Mouse (Mus musculus) layer of hippocampus, postnatal 36 days (tissue): ENCODE data around the gene Aco2. TPM values are rescaled to one million over a fixed set of nuclear protein-coding genes. Genes with fewer than 3 reads are reported as not detected.
A peak's percentile ranks its signal among the peaks of the same experiment; 100 is the strongest.

Experiments
- DNase-seq, 2 experiments: peaks; one replicate each; pipeline ENCODE4 v3.0.0; 2022
- total RNA-seq, 2 experiments: library from RNA; stranded (reverse); gene quantifications; 2 replicates each; pipeline ENCODE4 v1.2.3; 2021

The Aco2 gene
- total RNA-seq, 2 experiments from 2014 or later = 449 to 462 TPM

GRCm38 (mm10) chr15:81846755-81847154 is 25.4 kb upstream of the Aco2 start:
- DNase-seq = no peak

- no peak for DNase-seq
These were observed 24.9 kb upstream of the Aco2 start for GRCm38 (mm10) chr15:81847161-81847560.

- no peak for DNase-seq
These were observed 24.2 kb upstream of the Aco2 start for GRCm38 (mm10) chr15:81847861-81848260.

GRCm38 (mm10) chr15:81848301-81848700 is 23.8 kb upstream of the Aco2 start:
- DNase-seq = peak in 1 of 2 experiments; percentile 55

GRCm38 (mm10) chr15:81849104-81849503 is 23.0 kb upstream of the Aco2 start:
- no peak for DNase-seq

- no peak for DNase-seq
These were observed 21.4 kb upstream of the Aco2 start for GRCm38 (mm10) chr15:81850718-81851117.

GRCm38 (mm10) chr15:81851375-81851774 is 20.7 kb upstream of the Aco2 start:
- no peak for DNase-seq

- DNase-seq = no peak
These were observed 19.6 kb upstream of the Aco2 start for GRCm38 (mm10) chr15:81852411-81853000.

- no peak for DNase-seq
These were observed 19.0 kb upstream of the Aco2 start for GRCm38 (mm10) chr15:81853081-81853480.

- DNase-seq = peak; percentile 82 to 85
These were observed 15.9 kb upstream of the Aco2 start for GRCm38 (mm10) chr15:81856030-81856790.

GRCm38 (mm10) chr15:81856938-81857723 is 15.0 kb upstream of the Aco2 start:
- no peak for DNase-seq

GRCm38 (mm10) chr15:81857724-81858116 is 14.4 kb upstream of the Aco2 start:
- no peak for DNase-seq

- DNase-seq = peak; percentile 92 to 95
These were observed 14.0 kb upstream of the Aco2 start for GRCm38 (mm10) chr15:81858138-81858516.

- DNase-seq = peak; percentile 67 to 73
These were observed 13.4 kb upstream of the Aco2 start, which contains the start of gene Tob2 for GRCm38 (mm10) chr15:81858517-81859329. TSS of gene Tob2 (minus strand) at chr15:81858796.

- DNase-seq = peak; percentile 81 to 83
These were observed 12.5 kb upstream of the Aco2 start for GRCm38 (mm10) chr15:81859330-81860255.

GRCm38 (mm10) chr15:81860471-81861135 is 11.5 kb upstream of the Aco2 start:
- no peak for DNase-seq

GRCm38 (mm10) chr15:81864238-81864637 is 7.9 kb upstream of the Aco2 start:
- DNase-seq = no peak

GRCm38 (mm10) chr15:81869985-81870384 is 2.1 kb upstream of the Aco2 start:
- DNase-seq = no peak

- peak; percentile 74 to 82 for DNase-seq
These were observed 376 bp upstream of the Aco2 start, which contains the start of gene Phf5a for GRCm38 (mm10) chr15:81871604-81872261. TSS of gene Phf5a (minus strand) at chr15:81871911.
